Mouse (Mus musculus) bone marrow macrophage, adult 2 months (primary cell): Measurements from ENCODE around the gene Lin37. TPM values are rescaled to one million over a fixed set of nuclear protein-coding genes. Genes with fewer than 3 reads are reported as not detected.

ENCODE experiments used
- H3K27ac ChIP-seq: 2 replicates; pipeline ENCODE4 v1.5.1; 2012; ENCODE audit warnings: low read depth, low read length; ENCODE audit not compliant: insufficient read depth
- H3K4me1 ChIP-seq: 2 replicates; pipeline ENCODE4 v1.6.1; 2012; ENCODE audit warnings: low read length; ENCODE audit not compliant: control insufficient read depth, insufficient read depth
- H3K4me3 ChIP-seq: 2 replicates; pipeline ENCODE4 v1.5.1; 2012; ENCODE audit warnings: mild to moderate bottlenecking, low read length, moderate library complexity; ENCODE audit not compliant: insufficient read depth
- CTCF ChIP-seq: IDR thresholded peaks from 2 replicates; pipeline ENCODE4 v1.5.1; 2012; ENCODE audit warnings: low read depth, mild to moderate bottlenecking, low read length, moderate library complexity
- POLR2A ChIP-seq: IDR thresholded peaks from 2 replicates; pipeline ENCODE4 v1.6.1; 2012; ENCODE audit warnings: mild to moderate bottlenecking, low read depth, low read length, borderline replicate concordance
- polyA plus RNA-seq: library from polyadenylated mRNA; stranded (reverse); fragments of >200 nt; gene quantifications from 2 replicates; pipeline ENCODE4 v1.2.4, GENCODE M21; 2012; ENCODE audit not compliant: missing spikeins, insufficient read depth, insufficient read length

Gene Lin37
- polyA plus RNA-seq, 1 experiment, result 44.3 TPM

- Histone ChIP-seq H3K4me1 (peaks cover 4% of the 10 kb centered on the region; the same call in 1 of the 2 replicates), H3K27ac (no peak within 1 kb of the TSS), H3K4me3 (peak within 1 kb of the TSS; percentile 85)
- TF ChIP-seq CTCF (no peak), POLR2A (no peak)
Measured at GRCm38 (mm10) chr7:30534633-30535577, 24.7 kb downstream of the Lin37 start, which contains the start of gene Arhgap33. Gene Arhgap33 (minus strand): TSS chr7:30535060.

- Histone ChIP-seq H3K4me1 (peaks cover 4% of the 10 kb centered on the region; the same call in 1 of the 2 replicates), H3K4me3 (peak overlapping the region; percentile 85), H3K27ac (no peak overlapping the region)
- TF ChIP-seq CTCF, result no peak
Measured at GRCm38 (mm10) chr7:30533941-30534632, 25.6 kb downstream of the Lin37 start.

- H3K4me3 ChIP-seq, result no peak overlapping the region
- no peak for TF ChIP-seq POLR2A
- TF ChIP-seq CTCF, result no peak
- H3K4me1 ChIP-seq, result peaks cover 4% of the 10 kb centered on the region; the same call in 1 of the 2 replicates
Measured at GRCm38 (mm10) chr7:30532931-30533330, 26.7 kb downstream of the Lin37 start.

GRCm38 (mm10) chr7:30531291-30531815, 28.3 kb downstream of the Lin37 start:
- Histone ChIP-seq H3K4me1 (peaks cover 4% of the 10 kb centered on the region; the same call in 1 of the 2 replicates), H3K27ac (no peak overlapping the region), H3K4me3 (no peak overlapping the region)
- TF ChIP-seq CTCF (no peak), POLR2A (no peak)

More at GRCm38 (mm10) chr7:30532931-30533330, 26.7 kb downstream of the Lin37 start:
- H3K27ac ChIP-seq, result no peak overlapping the region

GRCm38 (mm10) chr7:30526981-30527380, 32.7 kb downstream of the Lin37 start:
- no peak overlapping the region for H3K27ac ChIP-seq
- H3K4me1 ChIP-seq, result no peaks in the 10 kb centered on the region
- TF ChIP-seq CTCF (no peak), POLR2A (no peak)
- no peak overlapping the region for H3K4me3 ChIP-seq

GRCm38 (mm10) chr7:30526399-30526798, 33.2 kb downstream of the Lin37 start:
- no peak overlapping the region for H3K4me3 ChIP-seq
- no peak for TF ChIP-seq CTCF
- no peak for TF ChIP-seq POLR2A

GRCm38 (mm10) chr7:30525954-30526353, 33.7 kb downstream of the Lin37 start:
- no peak overlapping the region for H3K4me3 ChIP-seq
- H3K4me1 ChIP-seq, result no peaks in the 10 kb centered on the region
- TF ChIP-seq POLR2A, result no peak
- TF ChIP-seq CTCF, result no peak
- no peak overlapping the region for H3K27ac ChIP-seq

More at GRCm38 (mm10) chr7:30526399-30526798, 33.2 kb downstream of the Lin37 start:
- no peaks in the 10 kb centered on the region for H3K4me1 ChIP-seq
- no peak overlapping the region for H3K27ac ChIP-seq

GRCm38 (mm10) chr7:30524487-30524886, 35.2 kb downstream of the Lin37 start:
- no peaks in the 10 kb centered on the region for H3K4me1 ChIP-seq
- H3K4me3 ChIP-seq, result no peak overlapping the region
- TF ChIP-seq POLR2A, result no peak
- no peak for TF ChIP-seq CTCF
- H3K27ac ChIP-seq, result no peak overlapping the region

- no peak overlapping the region for H3K27ac ChIP-seq
- no peaks in the 10 kb centered on the region for H3K4me1 ChIP-seq
- TF ChIP-seq POLR2A, result no peak
- no peak for TF ChIP-seq CTCF
- no peak overlapping the region for H3K4me3 ChIP-seq
Measured at GRCm38 (mm10) chr7:30522871-30523270, 36.8 kb downstream of the Lin37 start.
